Mouse (Mus musculus) heart, adult 8-10 months (tissue): Measurements from ENCODE around the gene Fam234b. TPM values are rescaled to one million over a fixed set of nuclear protein-coding genes. Genes with fewer than 3 reads are reported as not detected.

Experiments used
- DNase-seq: peaks from one replicate; pipeline ENCODE4 v3.0.0; 2022; ENCODE audit warnings: low spot score
- total RNA-seq, 4 experiments: library from RNA; stranded (reverse); gene quantifications; 2 replicates each; pipeline ENCODE4 v1.2.4; 2022

Fam234b gene
- 10 to 100 TPM in 2 of 4 experiments, 1 to 10 TPM in 2; 7.1 to 11.9 (median 10.3) TPM for total RNA-seq

DNA sequence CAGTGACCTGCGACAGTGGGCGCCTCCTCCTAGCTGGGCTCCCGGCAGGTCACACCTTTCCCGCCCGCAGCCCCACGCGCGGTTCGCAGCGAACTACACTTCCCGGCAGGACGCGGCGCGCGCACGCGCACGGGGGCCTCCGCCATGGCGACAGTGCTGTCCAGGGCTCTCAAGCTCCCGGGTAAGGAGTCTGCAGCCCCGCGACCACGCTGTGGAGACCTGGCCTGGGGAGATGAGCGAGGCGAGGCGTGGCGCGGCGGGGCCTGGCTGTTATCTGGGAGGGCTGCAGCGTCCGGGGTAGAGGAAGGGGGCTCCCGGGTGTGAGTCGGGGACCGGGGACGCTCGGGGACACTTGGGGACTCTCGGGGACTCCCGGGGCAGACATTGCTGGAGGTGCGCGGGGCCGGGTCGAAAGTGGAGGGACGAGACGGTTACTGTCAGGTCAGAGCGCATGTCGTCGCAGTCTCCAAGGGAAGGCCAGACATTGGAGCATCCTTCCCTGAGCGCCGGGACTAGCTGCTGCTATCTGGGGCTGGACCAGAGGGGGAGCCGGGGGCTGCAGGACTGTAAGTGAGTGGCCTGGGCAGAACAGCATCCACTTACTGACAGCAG lies at the start of gene Fam234b, which contains the start of gene Hebp1:
TSS of gene Fam234b (plus strand) at position 57 of the 612 bp plus-strand sequence.
TSS of gene Hebp1 (minus strand) at position 102 of the 612 bp plus-strand sequence.
- DNase-seq = peak; percentile 75

- no peak for DNase-seq
These were observed 49.3 kb upstream of the Fam234b start for GRCm38 (mm10) chr6:135148506-135148905.

- DNase-seq = no peak
These were observed 48.6 kb upstream of the Fam234b start for GRCm38 (mm10) chr6:135149175-135149574.

DNA sequence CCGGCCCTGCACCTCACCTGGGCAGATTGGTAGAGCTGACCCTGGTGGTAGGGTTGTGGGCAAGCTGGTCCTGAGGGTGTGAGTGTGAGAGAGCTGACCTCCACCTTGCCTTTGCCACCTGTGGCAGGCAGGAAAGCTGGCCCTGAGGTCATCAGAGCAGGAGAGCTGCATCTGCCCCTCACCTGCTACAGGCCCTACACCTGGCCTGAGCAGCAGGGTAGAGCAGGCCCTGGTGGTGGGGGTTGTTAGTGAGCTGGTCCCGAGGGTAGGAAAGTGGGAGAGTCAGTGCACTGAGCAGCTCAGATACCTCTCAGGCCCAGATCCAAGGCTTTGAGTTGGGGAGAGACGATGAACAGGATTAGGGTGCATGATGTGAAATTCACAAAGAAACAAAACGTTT lies 48.1 kb upstream of the Fam234b start:
- no peak for DNase-seq

GRCm38 (mm10) chr6:135150311-135150710 lies 47.5 kb upstream of the Fam234b start:
- no peak for DNase-seq

- DNase-seq = no peak
These were observed 44.1 kb upstream of the Fam234b start for GRCm38 (mm10) chr6:135153719-135154118.

DNA sequence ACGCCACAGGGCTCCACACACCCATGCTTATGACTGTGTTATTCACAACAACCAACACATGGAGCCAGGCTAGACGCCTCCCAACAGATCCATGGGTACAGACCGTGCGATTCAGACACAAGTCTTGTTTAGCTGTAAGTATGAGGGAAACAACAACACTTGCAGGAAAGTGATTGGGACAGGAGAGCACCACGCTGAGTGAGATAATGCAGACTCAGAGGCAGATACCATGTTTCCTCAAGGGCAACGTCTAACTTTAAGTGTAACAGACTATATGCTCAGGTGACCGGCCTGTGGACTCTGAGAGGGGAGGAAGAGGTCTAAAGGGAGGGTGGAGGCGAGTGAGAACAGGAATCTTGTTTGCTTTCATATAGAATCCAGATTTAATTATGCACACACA lies 41.2 kb upstream of the Fam234b start:
- no peak for DNase-seq

GRCm38 (mm10) chr6:135157496-135157895 lies 40.3 kb upstream of the Fam234b start:
- no peak for DNase-seq

- DNase-seq = no peak
These were observed 39.3 kb upstream of the Fam234b start for GRCm38 (mm10) chr6:135158509-135158908.

GRCm38 (mm10) chr6:135161356-135161755 lies 36.4 kb upstream of the Fam234b start:
- no peak for DNase-seq

GRCm38 (mm10) chr6:135162311-135162710 lies 35.5 kb upstream of the Fam234b start:
- DNase-seq = no peak

DNA sequence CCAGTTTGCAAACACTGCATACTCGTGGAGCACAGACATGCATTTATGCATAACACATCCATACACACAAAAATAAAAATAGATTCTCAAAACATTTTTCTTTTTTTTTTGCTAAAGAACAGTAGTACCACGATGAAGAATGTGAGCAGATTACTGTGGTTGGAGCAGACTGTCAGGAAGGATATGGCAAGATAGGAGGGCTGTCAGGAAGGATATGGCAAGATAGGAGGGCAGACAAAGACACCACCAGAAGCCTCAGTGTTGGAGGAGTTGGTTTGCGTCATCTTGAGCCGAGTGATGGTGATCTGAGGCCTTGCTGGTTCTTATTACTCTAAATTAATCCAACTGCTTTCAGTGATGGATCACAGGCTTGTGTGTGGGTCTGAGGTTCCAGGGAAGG lies 34.9 kb upstream of the Fam234b start:
- DNase-seq = no peak

DNA sequence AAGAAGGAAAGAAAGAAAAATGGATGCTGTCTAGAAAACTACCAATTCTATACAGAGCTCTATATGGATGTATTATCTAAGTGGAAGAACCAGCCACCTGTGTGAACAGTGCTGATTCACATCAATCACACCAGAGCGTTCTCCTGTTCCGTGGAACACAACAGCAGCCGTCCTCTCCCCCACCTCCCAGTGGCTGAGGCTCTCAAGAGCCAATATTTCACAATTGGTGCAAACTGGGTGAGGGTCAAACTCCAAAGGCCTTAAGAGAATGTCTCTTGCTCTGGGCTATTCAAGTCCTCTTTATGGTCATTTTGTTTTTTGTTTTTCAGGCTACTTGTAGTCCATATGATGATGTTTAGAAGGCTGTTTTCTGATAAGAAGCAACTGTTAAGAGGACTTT lies 32.6 kb upstream of the Fam234b start:
- no peak for DNase-seq

GRCm38 (mm10) chr6:135165706-135166105 lies 32.1 kb upstream of the Fam234b start:
- DNase-seq = no peak

- DNase-seq = no peak
These were observed 31.5 kb upstream of the Fam234b start for GRCm38 (mm10) chr6:135166262-135166661.

- no peak for DNase-seq
These were observed 31.1 kb upstream of the Fam234b start for GRCm38 (mm10) chr6:135166712-135167111.

DNA sequence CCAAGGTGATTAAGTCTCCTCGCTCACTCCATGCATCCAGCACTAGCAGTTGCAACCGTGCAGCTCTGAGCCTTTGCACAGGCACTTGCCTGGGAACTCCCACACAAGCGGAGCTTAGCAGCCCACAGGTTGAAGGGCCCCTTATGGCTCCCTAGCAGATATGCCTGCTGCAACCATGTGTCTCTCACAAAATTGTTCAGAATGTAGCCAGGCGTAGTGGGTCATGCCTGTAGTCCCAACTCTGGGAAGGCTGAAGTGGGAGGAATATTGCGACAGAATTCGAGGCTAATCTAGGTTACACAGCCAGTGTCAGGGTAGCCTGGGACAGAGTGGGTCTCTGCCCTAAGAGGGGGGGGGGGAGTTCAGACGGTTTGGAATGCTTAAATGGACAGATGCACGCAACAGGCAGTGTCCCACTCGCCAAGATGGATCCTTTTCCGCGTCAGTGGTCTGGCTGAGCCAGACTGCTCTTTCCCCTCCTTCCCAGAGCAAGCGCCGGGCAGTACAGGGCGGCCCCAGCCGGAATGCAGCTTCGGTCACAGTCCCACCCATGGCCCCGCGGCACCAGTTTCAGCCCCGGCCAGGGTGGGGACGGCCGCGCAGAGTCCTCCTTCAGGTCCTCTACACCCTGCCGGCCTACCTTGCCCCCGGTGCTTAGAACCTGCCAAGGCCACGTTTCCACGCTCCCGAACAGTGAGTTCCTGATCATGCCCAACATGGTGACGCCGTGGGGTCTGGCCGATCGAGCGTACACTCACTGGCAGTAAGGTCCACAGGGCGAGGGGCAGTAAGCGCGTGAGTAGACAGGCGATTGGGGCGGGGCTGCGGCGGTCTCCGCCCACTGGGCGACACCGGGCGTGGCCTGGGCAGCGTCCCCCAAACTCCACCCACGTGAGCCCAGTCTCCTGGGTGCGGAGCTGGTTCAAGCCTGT lies 30.1 kb upstream of the Fam234b start:
- DNase-seq = peak; percentile 80

GRCm38 (mm10) chr6:135168471-135168870 lies 29.3 kb upstream of the Fam234b start:
- peak; percentile 39 for DNase-seq

- DNase-seq = no peak
These were observed 28.5 kb upstream of the Fam234b start for GRCm38 (mm10) chr6:135169246-135169645.

DNA sequence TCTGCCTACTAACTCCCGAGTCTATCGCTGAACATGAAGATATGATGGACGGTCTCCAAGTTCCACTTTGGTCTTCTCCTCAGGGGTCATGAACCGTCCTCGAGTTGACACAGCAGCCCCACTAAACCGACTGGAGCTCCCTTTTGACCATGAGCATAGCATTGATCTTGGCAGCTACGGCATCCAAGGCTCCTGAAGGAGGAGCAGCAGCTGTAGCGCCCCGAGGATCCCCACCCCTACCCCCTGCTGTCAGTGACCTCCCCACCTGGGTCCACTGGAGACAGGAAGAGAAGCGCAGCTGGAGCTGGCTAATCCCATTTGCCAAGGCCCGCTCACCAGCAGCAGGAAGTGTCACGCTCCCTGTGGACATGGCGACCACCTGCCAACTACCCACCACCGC lies 26.0 kb upstream of the Fam234b start:
- no peak for DNase-seq

DNA sequence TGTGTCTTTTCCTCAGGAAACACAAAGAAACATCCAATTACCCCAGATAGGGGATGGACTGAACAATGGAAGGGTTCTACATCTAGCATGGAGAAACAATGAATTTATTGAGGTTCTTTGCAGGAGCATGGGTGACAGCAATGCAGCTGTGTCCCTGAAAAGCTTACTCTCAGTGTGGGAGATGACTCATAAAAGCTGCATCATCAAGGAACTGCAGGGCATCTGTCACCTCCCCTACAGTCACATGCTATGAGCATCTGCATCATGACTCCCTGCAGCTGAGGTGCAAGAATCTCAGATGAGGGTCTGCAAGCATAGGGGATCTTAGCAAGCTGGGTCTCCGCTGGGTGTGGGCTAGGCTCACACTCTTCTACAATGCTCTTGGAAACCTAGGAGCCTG lies 22.8 kb upstream of the Fam234b start:
- DNase-seq = no peak

GRCm38 (mm10) chr6:135177271-135177670 lies 20.5 kb upstream of the Fam234b start:
- no peak for DNase-seq

DNA sequence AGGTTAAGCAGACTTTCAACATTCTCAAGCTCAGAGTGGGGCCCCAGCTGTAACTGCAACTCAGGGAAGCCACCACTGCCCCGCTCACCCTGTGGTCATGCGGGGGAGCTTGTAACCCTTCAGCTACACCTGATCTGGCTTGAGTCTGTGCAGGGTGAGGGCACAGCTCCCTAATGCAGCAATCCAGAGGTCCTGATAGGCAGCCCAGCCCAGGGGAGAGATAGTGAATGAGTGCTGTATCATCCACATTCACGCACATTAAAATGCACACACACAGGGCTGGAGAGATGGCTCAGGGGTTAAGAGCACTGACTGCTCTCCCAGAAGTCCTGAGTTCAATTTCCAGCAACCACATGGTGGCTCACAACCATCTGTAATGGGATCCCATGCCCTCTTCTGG lies 19.2 kb upstream of the Fam234b start:
- DNase-seq = no peak
